Mouse (Mus musculus) 416B (cell line): ENCODE data around the gene Efcab12.
A peak's percentile ranks its signal among the peaks of the same experiment; 100 is the strongest.
"Not testable (repeated sequence)": the region's sequence is repeated elsewhere in the genome, so short reads cannot be mapped to it uniquely, and the experiment has no call there.

Experiments
- DNase-seq: peaks from one replicate; pipeline ENCODE4 v3.0.0; 2011; ENCODE audit warnings: low read depth

The Efcab12 gene

DNA sequence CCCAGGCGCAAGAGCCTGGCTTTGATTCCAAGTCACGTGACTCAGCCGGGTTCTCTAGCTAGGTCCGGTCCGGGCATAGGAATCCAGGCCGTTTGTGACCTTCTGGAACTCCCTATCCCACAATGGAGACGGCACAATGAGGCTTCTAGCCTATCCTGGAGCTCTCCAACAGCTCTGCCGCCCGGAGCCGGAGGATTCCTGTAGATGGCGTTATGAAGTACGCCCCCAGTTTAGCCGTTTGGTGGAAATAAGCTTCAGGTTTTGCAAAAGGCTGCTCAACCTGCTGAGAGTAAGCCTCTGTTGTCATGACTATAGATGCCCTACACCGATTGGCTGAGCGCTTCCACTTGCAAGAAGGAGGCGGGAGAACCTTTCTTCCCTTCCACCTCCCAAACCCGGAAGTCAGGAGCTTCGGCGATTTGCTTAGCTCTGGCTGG lies at the start of gene Efcab12:
TSS of gene Efcab12 (minus strand) at position 252 of the 437 bp plus-strand sequence.
- DNase-seq: no peak

DNA sequence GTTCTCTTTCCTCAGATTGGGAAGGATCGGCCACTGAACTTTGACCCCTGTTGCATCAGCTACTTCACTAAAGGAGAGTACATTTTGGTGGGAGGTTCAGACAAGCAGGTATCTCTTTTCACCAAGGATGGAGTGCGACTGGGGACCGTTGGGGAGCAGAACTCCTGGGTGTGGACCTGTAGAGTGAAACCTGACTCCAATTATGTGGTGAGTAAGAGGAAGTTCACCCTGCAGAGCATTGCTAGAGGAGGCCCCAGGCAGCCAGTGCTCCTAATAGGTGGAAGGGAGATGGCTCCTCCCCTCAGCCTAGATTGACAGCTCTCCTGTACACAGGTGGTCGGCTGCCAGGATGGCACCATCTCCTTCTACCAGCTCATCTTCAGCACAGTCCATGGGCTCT lies 48.7 kb upstream of the Efcab12 start:
- peak; percentile 89 for DNase-seq

DNA sequence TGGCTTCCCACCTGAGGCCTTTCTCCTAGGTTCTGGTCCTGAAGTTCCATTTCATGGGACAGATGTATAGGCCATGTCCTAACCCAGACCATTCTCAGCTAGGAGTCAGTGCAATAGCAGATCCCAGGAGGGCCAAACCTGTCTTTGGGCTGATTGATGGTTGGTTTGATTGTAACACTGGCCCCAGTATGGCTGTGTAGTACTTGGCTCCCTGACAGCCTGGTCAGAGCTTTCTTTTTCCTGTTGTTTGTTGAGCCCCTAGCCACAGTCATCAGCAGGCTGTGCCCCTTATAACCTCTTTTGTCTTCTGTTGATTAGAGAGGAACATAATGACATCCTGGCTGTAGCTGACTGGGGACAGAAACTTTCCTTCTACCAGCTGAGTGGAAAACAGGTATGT lies 45.8 kb upstream of the Efcab12 start:
- DNase-seq: no peak

DNA sequence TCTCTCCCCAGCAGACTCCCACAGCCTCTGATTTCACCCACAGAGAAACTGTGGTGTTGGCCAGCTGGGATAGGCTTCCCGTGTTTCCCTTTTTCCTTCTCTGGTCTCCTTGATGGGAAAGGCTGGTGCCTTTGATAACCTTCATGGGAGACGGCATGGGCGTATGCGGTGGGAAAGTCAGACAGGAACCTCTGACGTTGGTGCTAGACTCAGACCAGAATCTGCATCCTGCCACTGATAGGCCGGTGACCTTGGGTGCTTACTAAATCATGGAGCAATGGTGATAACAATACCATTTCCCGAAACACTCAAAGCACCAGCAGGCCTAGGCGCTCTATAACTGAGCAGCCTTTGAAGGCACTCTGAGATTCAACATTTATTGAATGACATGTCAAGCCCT lies 42.5 kb upstream of the Efcab12 start:
- DNase-seq: peak; percentile 17

DNA sequence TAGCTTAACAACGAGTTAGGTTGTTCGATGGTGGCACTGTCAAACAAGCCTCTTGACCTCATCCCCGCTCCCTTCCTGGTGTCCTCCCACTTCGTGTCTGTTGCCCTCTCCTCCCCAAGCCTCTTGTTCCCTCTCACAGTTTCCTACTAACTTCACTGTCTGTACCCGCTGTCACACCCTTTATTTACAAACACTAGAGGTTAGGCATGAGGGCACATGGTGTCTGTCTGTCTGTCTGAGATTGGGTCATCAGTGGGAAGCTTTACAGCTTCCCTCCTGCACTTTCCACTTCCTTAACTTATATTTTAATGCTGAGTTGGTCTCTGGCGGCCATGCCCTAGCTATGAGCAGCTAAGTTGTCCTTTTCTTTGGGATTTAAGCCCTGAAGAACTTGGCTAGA lies 41.5 kb upstream of the Efcab12 start:
- DNase-seq: no peak

DNA sequence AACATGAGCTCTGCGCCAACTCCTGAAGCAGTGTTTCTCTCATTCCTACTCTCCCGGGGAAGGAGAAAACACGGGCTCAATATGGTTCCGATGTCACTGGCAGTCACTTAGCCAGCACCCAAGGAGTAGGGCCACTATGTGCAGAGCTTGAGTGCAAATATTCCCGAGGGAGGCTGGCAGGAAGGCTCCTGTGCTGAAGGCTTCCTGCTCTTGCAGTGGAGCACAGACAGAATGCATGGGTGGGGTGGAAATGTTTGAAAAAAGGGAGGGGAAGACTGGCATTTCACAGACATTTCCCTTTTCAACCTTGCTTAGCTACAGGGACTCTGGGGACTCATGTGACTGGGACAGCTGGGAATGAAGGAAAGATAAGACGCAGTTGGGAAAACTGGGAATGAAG lies 40.5 kb upstream of the Efcab12 start:
- DNase-seq: no peak

DNA sequence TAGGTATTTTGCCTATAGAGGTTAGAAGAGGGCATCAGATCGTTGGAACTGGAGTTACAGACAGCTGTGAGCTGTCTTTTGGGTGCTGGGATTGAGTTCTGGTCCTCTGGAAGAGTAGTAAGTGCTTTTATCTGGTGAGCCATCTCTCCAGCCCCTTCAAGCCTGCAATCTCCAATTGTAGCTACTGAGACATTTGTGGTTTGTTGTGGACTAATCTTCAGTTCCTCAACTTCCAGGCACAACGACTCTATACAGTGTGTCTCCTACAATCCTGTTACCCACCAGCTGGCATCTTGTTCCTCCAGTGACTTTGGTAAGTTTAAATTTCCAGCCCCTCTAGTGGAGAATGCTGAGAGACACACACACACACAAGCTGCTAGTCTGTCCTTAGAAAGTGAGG lies 39.0 kb upstream of the Efcab12 start:
- peak; percentile 55 for DNase-seq

DNA sequence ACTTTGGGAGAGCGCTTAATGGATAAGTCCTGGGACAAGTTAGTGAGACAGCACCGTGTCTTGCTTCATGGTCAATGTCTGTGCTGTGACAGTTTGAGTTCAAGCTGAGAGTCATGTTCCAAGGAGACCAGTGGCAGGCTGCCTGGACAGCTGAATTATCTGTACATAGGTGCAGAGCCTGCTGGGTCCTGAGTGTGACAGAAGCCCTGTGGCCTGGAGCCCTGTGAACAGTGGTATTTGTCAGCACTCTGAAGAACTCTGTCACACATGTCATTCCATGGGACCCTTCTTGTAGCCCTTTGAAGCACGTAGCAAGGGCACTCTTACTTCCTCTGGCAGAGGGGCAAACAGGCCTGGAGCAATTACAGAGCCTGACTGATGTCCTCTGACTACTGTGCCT lies 33.1 kb upstream of the Efcab12 start:
- not testable (repeated sequence) for DNase-seq

DNA sequence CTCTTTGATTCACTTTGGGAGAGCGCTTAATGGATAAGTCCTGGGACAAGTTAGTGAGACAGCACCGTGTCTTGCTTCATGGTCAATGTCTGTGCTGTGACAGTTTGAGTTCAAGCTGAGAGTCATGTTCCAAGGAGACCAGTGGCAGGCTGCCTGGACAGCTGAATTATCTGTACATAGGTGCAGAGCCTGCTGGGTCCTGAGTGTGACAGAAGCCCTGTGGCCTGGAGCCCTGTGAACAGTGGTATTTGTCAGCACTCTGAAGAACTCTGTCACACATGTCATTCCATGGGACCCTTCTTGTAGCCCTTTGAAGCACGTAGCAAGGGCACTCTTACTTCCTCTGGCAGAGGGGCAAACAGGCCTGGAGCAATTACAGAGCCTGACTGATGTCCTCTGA lies 28.9 kb upstream of the Efcab12 start:
- not testable (repeated sequence) for DNase-seq

DNA sequence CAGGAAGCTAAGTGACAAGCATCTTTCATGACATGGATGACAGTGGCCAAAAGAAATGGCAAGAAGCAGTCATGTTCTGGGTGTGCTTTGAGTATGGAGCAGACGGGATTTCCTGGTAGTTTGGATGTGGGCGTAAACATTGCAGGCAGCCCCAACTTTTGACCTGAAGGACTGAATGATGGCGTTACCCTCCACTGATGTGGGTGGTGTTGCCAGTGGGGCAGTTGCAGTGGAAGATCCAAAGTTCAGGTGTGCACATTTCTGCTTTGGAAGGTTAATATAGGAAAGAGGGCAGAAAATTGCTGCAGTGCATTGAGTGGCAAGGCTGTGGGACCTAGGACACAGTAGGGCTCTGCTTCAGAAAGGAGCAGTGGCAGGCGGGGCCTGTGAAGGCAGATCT lies 27.0 kb upstream of the Efcab12 start:
- DNase-seq: no peak

DNA sequence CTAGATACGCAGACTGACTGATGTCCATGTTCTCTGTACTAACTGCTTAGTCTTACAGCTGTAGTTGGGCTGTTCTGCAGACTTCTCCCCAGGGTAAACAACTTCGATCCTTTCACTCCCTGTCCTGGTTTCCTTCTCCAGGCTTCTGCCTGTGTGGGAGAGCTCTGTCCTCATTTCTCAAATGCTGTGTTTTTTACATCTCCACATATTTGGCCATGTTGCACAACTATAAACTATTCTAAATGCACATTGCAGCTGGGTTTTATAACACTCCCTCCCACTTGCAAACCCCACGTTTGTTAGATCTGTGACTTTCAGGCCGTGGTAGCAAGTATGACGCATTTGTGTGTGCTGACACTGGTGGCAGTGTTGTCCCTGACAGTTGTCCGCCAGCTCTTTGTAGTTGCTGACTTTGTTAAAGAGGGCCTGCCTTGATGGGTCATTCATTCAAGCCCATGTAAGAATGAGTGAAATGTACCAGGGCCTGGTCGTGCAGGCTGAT lies 25.2 kb upstream of the Efcab12 start:
- DNase-seq: no peak

DNA sequence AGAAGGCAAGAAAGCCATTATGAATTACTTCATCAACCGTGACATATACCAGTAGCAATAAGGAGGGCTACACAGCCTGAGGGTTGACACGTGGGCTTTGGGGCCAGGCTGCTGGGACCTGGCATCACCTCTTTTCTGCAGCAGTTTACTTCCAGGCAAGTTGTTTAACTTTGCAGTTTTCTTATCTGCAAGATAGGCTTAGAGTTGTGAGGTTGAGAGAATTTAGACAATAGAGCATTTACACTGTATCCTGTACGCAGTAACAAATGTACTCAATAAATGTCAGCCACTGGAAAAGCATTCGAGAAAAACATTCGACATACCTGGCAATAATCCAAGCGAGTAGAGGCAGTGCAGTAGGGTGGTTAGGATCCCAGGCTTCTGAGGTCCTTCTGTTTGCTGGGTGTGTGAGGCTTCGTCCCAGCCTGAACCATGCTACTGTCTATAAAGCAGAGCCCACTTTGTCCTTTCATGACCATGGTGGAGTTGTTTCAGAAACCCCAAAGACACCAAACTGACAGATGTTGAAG lies 21.9 kb upstream of the Efcab12 start:
- DNase-seq: no peak

DNA sequence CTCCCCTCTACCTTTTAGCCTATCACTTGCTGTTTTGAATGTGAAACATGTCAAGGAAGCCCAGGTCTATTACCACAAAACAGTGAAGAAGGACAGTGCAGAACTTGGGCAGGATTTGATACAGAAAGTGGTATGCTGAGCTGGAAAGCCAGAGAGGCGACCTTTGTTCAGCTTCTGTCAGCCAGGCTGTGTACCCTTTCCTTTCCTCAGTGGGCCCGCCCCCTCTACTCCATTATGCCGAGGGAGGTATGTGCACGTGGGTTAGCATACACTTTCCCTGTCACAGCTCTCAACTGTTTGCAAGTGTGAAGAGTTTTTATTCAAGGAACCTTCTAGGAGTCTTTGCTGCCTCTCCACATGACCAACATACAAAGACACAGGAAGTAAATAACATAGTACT lies 21.0 kb upstream of the Efcab12 start:
- no peak for DNase-seq

DNA sequence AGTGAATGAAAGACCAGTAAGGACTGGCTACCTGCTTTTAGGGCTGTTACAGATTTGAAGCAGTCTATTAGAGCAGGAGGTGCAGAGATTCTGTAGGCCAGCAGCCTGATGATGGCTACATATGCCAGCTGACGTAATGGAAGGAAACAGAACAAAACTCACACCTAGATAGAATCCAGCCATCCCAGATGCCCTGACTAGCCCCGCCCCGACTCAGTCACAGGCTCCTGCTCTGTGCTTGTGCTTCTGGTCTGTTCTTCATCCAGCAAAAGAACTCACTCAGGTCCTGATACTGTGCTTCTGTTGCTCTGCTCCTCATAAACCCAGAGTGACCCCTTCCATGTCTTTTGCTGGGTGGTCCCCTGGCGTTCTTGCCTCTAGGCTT lies 18.1 kb upstream of the Efcab12 start:
- DNase-seq: no peak

DNA sequence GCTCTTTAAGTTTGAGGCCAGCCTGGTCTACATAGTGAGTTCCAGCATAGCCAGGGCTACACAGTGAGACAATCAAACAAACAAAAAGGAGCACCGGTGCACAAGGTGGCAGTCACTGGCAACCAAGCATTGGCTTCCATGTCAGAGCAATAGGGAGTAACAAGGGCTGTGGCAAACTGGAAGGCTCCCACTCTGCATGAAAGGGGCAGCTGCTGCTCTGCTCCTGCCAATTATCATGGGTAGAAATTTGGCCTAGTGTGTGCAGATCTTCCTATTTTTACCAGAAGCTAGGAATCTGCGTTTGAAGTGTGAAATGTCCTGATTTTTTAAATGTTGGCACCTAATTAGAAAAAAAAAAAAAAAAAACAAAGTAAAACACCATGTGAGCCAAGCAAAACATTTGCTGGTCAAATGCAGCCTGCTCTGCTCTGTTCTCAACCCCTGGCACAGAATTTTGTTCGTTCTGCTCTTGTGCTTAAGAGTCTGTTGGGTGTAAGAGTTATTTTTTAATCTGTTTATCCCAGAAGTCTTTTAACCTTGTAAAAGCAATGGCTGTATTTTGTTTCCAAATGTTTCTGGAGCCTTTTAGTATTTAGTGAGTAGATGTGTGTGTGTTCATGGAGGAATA lies 17.6 kb upstream of the Efcab12 start:
- DNase-seq: no peak

DNA sequence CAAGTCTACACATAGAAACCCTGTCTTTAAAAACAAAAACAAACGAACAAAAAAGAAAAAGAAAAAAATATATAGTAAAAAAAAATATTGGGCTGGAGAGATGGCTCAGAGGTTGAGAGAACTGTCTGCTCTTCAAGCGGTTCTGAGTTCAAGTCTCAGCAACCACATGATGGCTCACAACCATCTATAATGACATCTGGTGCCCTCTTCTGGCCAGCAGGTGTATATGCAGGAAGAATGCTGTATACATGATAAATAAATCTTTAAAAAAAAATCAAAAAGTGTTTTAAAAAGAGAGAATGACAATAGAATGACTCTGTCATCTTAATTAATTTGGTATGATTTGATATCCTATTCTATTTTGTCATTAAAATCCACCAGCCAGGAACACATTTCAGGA lies 16.2 kb upstream of the Efcab12 start:
- peak; percentile 56 for DNase-seq

DNA sequence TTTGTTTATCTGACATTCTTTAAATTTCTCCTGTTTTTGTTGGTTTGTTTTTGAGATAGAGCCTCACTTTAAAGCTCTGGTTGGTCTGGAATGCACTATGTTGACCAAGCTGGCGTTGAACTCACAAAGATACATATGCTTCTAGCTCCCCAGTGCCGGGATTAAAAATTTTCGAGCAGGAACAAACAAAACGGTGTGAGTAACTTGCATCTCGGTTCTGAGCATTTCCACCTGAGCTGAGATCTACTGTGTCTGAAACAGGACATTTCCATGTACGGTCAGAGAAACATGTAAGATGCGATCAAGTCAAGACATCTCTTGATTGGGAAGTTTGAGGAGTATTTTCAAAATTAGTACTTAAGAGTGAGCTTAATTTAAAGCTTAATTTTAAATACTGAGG lies 15.8 kb upstream of the Efcab12 start:
- peak; percentile 47 for DNase-seq

DNA sequence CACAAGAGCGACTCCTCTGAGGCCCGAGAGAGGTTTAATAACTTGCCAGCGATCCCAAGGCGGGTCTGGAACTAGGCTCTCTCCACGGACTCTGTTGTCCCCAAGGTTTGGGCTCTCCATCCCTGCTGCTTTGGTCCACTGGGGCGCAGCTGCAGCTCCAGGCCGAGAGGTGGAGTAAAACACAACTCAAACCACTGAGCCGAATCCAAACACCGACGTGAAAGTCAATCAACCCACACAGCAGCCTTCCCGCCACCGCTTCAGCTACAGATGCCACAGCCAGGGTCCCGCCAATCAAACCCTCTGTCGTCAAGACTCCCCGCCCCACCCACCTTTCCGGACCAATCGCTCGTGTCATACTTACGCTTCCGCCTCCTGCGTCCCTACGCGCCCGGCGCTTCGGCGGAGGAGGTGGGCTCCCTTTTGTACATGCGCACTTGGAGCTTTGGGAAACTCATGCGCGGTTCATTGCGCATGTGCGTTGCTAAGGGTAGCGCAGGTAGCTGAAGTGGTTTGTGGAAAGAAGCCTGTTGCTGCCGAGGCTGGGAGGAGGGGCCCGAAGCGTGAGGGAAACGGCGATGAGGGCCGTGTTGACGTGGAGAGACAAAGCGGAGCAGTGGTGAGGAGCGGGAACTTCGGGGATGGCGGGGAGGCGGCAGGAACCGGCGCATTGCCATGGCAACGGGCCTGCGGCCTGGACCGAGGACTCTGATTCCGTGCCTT lies 15.0 kb upstream of the Efcab12 start, which contains the start of the genes Mbd4 and Ift122:
TSS of gene Mbd4 (minus strand) at position 281 of the 723 bp plus-strand sequence.
TSS of gene Ift122 (plus strand) at position 380 of the 723 bp plus-strand sequence.
- peak; percentile 100 for DNase-seq

DNA sequence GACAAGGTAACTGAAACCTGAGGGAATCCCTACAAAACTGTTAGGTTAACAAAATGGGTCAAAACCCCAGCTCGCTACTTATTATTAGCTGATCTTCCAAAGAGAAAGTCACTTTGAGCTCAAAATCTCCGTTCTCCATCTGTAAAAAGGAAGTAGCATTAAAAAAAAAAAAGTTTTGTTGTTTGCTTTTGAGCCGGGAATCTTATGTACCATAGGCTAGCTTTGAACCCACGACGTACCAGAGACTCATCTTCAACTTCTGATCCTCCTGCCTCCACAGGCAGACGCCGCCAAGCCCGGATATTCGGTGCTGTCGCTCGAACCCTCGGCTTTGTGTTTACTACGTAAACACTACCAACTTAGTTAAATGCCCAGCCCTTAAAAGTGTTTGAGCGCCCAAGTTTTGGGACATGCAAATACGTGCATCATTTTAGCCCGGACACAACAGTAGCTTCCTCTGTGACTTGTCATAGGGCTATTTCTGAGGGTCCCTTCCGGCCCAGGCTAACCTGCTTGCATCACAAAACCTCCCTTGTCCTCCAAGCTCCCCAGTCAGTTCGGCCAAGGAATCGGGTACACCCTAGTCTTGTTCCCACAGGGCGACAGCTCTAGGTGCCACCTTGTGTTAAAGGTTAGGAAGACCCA lies 14.4 kb upstream of the Efcab12 start:
- DNase-seq: no peak

DNA sequence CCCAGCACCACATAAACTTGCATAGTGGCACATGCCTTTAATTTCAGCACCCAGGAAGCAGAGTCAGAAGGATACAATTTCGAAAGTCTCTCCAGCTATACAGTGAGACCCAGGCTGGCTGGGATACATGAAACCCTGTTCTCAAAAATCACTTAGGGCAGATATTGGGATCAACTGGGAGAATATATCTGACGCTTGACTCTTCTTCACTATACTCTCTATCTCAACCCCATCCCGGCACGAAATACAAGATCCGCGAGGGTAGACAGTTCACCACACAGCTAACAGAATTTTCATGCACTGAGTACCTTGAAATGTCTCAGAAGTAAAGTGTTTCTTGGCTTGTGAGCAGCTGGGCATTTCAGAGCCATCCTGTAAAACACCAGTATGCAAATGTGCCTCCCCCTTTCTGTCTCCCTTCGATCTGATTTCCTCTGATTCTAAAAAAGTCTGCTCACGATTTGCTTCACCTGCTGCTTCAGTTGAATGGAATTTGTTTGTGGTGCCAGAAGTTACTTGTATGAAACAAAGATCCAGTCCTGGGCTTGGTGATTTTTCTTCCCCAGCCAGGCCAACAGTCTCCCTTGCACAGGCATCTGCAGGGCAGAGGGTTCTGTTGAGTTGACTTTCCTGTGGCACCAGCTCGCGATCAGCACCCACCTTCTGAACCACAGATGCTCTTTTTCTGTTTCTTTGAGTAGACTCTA lies 10.5 kb upstream of the Efcab12 start:
- DNase-seq: no peak

DNA sequence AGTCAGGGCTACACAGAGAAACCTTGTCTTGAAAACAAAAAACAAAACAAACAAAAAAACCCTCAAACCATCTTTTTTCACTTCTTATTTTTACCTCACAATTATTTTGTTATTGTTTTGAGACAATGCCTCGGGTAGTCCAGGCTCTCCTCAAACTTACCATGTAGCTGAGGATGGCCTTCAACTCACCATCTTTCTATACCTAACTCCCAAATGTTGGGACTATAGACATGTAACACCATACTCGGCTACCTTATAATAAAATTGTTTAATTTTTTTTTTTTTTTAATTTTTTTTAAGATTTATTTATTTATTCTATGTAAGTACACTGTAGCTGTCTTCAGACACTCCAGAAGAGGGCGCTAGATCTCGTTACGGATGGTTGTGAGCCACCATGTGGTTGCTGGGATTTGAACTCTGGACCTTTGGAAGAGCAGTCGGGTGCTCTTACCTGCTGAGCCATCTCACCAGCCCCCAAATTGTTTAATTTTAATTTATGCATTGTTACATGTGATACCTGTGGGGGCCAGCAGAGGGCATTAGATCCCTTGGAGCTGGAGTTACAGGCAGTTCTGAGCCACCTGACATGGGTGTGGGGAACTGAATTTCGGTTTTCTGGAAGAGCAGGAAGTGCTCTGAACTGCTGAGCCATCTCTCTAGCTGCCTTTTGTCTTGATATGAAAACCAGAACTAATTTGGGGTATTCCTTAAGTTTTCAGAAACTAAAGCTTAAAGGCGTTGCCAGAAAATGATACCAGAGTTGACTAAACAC lies 8.6 kb upstream of the Efcab12 start:
- peak; percentile 88 for DNase-seq
